Mouse (Mus musculus) liver, embryonic 14.5 days (tissue): Measurements from ENCODE around the gene Ankrd13b. TPM values are rescaled to one million over a fixed set of nuclear protein-coding genes. Genes with fewer than 3 reads are reported as not detected.

Experiments
- ATAC-seq: fragments of 200-750 bp; cut with Nextera tagmentation; 2 replicates; pipeline ENCODE4 v1.8.0; 2017; ENCODE audit warnings: moderate number of reproducible peaks, mild to moderate bottlenecking, moderate library complexity; ENCODE audit not compliant: insufficient read depth
- DNase-seq, 3 experiments: peaks; one replicate each; pipeline ENCODE4 v3.0.0-alpha.2; 2012 to 2013; ENCODE audit warnings: low read depth in 3 of 3, low spot score in 3 of 3
- H3K27ac ChIP-seq: fragments of 300-500 bp; sonication (generic); 2 replicates; pipeline ENCODE4 v1.5.1; 2014; ENCODE audit warnings: moderate library complexity, mild to moderate bottlenecking, control low read depth, inconsistent platforms
- H3K27me3 ChIP-seq: fragments of 300-500 bp; sonication (generic); 2 replicates; pipeline ENCODE4 v1.6.1; 2014; ENCODE audit warnings: mild to moderate bottlenecking, low read length, moderate library complexity; ENCODE audit not compliant: control insufficient read depth, insufficient read depth
- H3K36me3 ChIP-seq: fragments of 300-500 bp; sonication (generic); replicated peaks from 2 replicates; pipeline ENCODE4 v1.6.1; 2014; ENCODE audit warnings: low read depth; ENCODE audit not compliant: control insufficient read depth, insufficient read depth
- H3K4me1 ChIP-seq, 2 experiments: fragments of 200-500 bp in 1 of 2; fragments of 300-500 bp in 1 of 2; sonication (generic) in 1 of 2; replicated peaks; 2 replicates each; pipeline ENCODE4 v1.6.1; 2012 to 2014; ENCODE audit warnings: antibody characterized with exemption in 1 of 2, inconsistent platforms in 1 of 2, low read length in 1 of 2; ENCODE audit not compliant: control insufficient read depth in 2 of 2, insufficient read depth in 2 of 2
- H3K4me2 ChIP-seq: fragments of 300-500 bp; sonication (generic); 2 replicates; pipeline ENCODE4 v1.6.1; 2014; ENCODE audit warnings: low read depth, mild to moderate bottlenecking, control low read depth, moderate library complexity
- H3K4me3 ChIP-seq, 2 experiments: fragments of 200-500 bp in 1 of 2; fragments of 300-500 bp in 1 of 2; sonication (generic) in 1 of 2; 2 replicates each; pipeline ENCODE4 v1.5.1; 2012 to 2014; ENCODE audit warnings: low read depth in 2 of 2, low read length in 2 of 2, mild to moderate bottlenecking in 2 of 2, control low read depth in 1 of 2, inconsistent platforms in 1 of 2, moderate library complexity in 1 of 2; ENCODE audit not compliant: insufficient read depth in 1 of 2
- H3K9ac ChIP-seq: fragments of 300-500 bp; sonication (generic); replicated peaks from 2 replicates; pipeline ENCODE4 v1.6.1; 2014; ENCODE audit warnings: mild to moderate bottlenecking, control low read depth, moderate library complexity
- H3K9me3 ChIP-seq: fragments of 300-500 bp; sonication (generic); 2 replicates; pipeline ENCODE4 v1.6.1; 2016; ENCODE audit warnings: low read length, mixed read lengths; ENCODE audit not compliant: control insufficient read depth
- CTCF ChIP-seq: IDR thresholded peaks from 2 replicates; pipeline ENCODE4 v1.5.1; 2016; ENCODE audit warnings: antibody characterized with exemption, low read depth, control low read depth
- EP300 ChIP-seq: IDR thresholded peaks from 2 replicates; pipeline ENCODE4 v1.6.1; 2016; ENCODE audit warnings: antibody characterized with exemption, low read depth
- WGBS: fragments of 180-500 bp; shearing (Covaris S2); extraction: QIAGEN DNeasy Blood & Tissue Kit; methylation state at CpG from one replicate; pipeline ENCODE4 v1.1.7; 2014; ENCODE audit not compliant: insufficient replicate concordance; 5-methylcytosine and 5-hydroxymethylcytosine counted together
- polyA plus RNA-seq, 2 experiments: library from polyadenylated mRNA; depleted of rRNA in 1 of 2; stranded (reverse) in 1 of 2; unstranded in 1 of 2; fragments of >200 nt; fragmentation: Nextera tagmentation in 1 of 2; extraction: Ambion mirVana in 1 of 2; gene quantifications; 2 replicates each; pipeline versions ENCODE4 v1.2.1 to v1.2.3; 2012 to 2014

Gene Ankrd13b
- polyA plus RNA-seq, 2 experiments = 0.67 to 4.1 TPM

- H3K27ac ChIP-seq = no peak overlapping the region
- no peaks in the 10 kb centered on the region for H3K4me1 ChIP-seq
- H3K4me2 ChIP-seq = no peak overlapping the region
- no peak for DNase-seq
- TF ChIP-seq EP300 (no peak), CTCF (no peak)
- ATAC-seq = no peak
- no peaks in the 10 kb centered on the region for H3K36me3 ChIP-seq
- no peak overlapping the region for H3K4me3 ChIP-seq
- 83% methylated on average over 16 of the region's 16 CpGs for whole genome bisulfite sequencing
- no peak overlapping the region for H3K9ac ChIP-seq
- H3K9me3 ChIP-seq = no peaks in the 10 kb centered on the region
- no peaks in the 10 kb centered on the region for H3K27me3 ChIP-seq
Observed at GRCm38 (mm10) chr11:77472775-77473174, 16.7 kb downstream of the Ankrd13b start.

- Histone ChIP-seq H3K36me3 (no peaks in the 10 kb centered on the region), H3K27me3 (peaks cover 6% of the 10 kb centered on the region), H3K4me1 (no peaks in the 10 kb centered on the region), H3K9me3 (no peaks in the 10 kb centered on the region), H3K27ac (no peak overlapping the region), H3K4me2 (no peak overlapping the region), H3K9ac (no peak overlapping the region), H3K4me3 (no peak overlapping the region)
- 79% methylated on average over 29 of the region's 29 CpGs for WGBS
- TF ChIP-seq EP300 (no peak), CTCF (no peak)
- DNase-seq (no peak), ATAC-seq (no peak)
Observed at GRCm38 (mm10) chr11:77471407-77471806, 18.1 kb downstream of the Ankrd13b start.

- Histone ChIP-seq H3K9me3 (no peaks in the 10 kb centered on the region), H3K4me3 (no peak overlapping the region), H3K4me1 (no peaks in the 10 kb centered on the region), H3K36me3 (no peaks in the 10 kb centered on the region), H3K9ac (no peak overlapping the region), H3K4me2 (no peak overlapping the region), H3K27ac (no peak overlapping the region), H3K27me3 (peaks cover 26% of the 10 kb centered on the region)
- whole genome bisulfite sequencing = 80% methylated on average over 9 of the region's 9 CpGs
- no peak for TF ChIP-seq EP300
- no peak for TF ChIP-seq CTCF
- ATAC-seq (no peak), DNase-seq (no peak)
Observed at GRCm38 (mm10) chr11:77468397-77468796, 21.1 kb downstream of the Ankrd13b start.

- 14% methylated on average over 20 of the region's 20 CpGs for WGBS
- H3K4me3 ChIP-seq = no peak overlapping the region
- peaks cover 32% of the 10 kb centered on the region for H3K27me3 ChIP-seq
Observed at GRCm38 (mm10) chr11:77467784-77468183, 21.7 kb downstream of the Ankrd13b start.

GRCm38 (mm10) chr11:77467157-77467556 lies 22.3 kb downstream of the Ankrd13b start:
- Histone ChIP-seq H3K4me2 (peak overlapping the region; percentile 28), H3K4me1 (no peaks in the 10 kb centered on the region), H3K27ac (no peak overlapping the region), H3K27me3 (peaks cover 38% of the 10 kb centered on the region), H3K9me3 (no peaks in the 10 kb centered on the region), H3K9ac (no peak overlapping the region), H3K4me3 (no peak overlapping the region), H3K36me3 (no peaks in the 10 kb centered on the region)
- DNase-seq (peak in 1 of 3 experiments; percentile 17), ATAC-seq (peak; percentile 45)
- 4% methylated on average over 25 of the region's 25 CpGs for WGBS
- TF ChIP-seq CTCF = peak; percentile 75
- no peak for TF ChIP-seq EP300

More at GRCm38 (mm10) chr11:77467784-77468183, 21.7 kb downstream of the Ankrd13b start:
- no peaks in the 10 kb centered on the region for H3K36me3 ChIP-seq
- DNase-seq (peak in 1 of 3 experiments; percentile 35), ATAC-seq (no peak)
- H3K27ac ChIP-seq = no peak overlapping the region
- no peaks in the 10 kb centered on the region for H3K4me1 ChIP-seq
- TF ChIP-seq CTCF (peak; percentile 94), EP300 (no peak)
- H3K9me3 ChIP-seq = no peaks in the 10 kb centered on the region
- H3K4me2 ChIP-seq = peak overlapping the region; percentile 45
- H3K9ac ChIP-seq = no peak overlapping the region
